Mouse (Mus musculus): ENCODE measurements around the gene Fam193b. TPM values are rescaled to one million over a fixed set of nuclear protein-coding genes. Genes with fewer than 3 reads are reported as not detected.
A peak's percentile ranks its signal among the peaks of the same experiment; 100 is the strongest.

The Fam193b gene
- polyA plus RNA-seq, 1 experiment from 2014 or later = 8.7 TPM

- Histone ChIP-seq H3K9me3 (replicated peaks; ENCODE audit: control insufficient read depth, low read length) (no peaks in the 10 kb centered on the region), H3K27me3 (ENCODE audit: control insufficient read depth, insufficient read depth, low read depth, low read length) (no peaks in the 10 kb centered on the region), H3K4me2 (ENCODE audit: low read depth, low read length) (peak overlapping the region; percentile 94), H3K27ac (ENCODE audit: low read length) (peak overlapping the region; percentile 76), H3K36me3 (ENCODE audit: control insufficient read depth, insufficient read depth) (no peaks in the 10 kb centered on the region), H3K4me1 (ENCODE audit: control insufficient read depth, low read depth, low read length) (peaks cover 27% of the 10 kb centered on the region), H3K4me3 (ENCODE audit: low read depth, low read length) (peak overlapping the region; percentile 69), H3K9ac (ENCODE audit: low read depth, low read length) (peak overlapping the region; percentile 71)
- 8% methylated on average over 25 of the region's 25 CpGs for WGBS (ENCODE audit: insufficient replicate concordance)
- ATAC-seq (ENCODE audit: low read depth) = peak; percentile 36
Measured at GRCm38 (mm10) chr13:55512379-55513031, 58.4 kb downstream of the Fam193b start.

- peak; percentile 50 for ATAC-seq (ENCODE audit: low read depth)
- Histone ChIP-seq H3K27me3 (ENCODE audit: control insufficient read depth, insufficient read depth, low read depth, low read length) (no peaks in the 10 kb centered on the region), H3K4me3 (ENCODE audit: low read depth, low read length) (peak overlapping the region; percentile 69; the same call in 1 of the 2 replicates), H3K9me3 (replicated peaks; ENCODE audit: control insufficient read depth, low read length) (no peaks in the 10 kb centered on the region), H3K4me2 (ENCODE audit: low read depth, low read length) (peak overlapping the region; percentile 94), H3K9ac (ENCODE audit: low read depth, low read length) (peak overlapping the region; percentile 10; the same call in 1 of the 2 replicates), H3K4me1 (ENCODE audit: control insufficient read depth, low read depth, low read length) (peaks cover 27% of the 10 kb centered on the region), H3K27ac (ENCODE audit: low read length) (peak overlapping the region; percentile 76), H3K36me3 (ENCODE audit: control insufficient read depth, insufficient read depth) (no peaks in the 10 kb centered on the region)
- WGBS (ENCODE audit: insufficient replicate concordance) = 33% methylated on average over 5 of the region's 5 CpGs
Measured at GRCm38 (mm10) chr13:55511492-55511861, 59.4 kb downstream of the Fam193b start.

GRCm38 (mm10) chr13:55510668-55511491, 60.0 kb downstream of the Fam193b start:
- H3K36me3 ChIP-seq (ENCODE audit: control insufficient read depth, insufficient read depth) = peaks cover under 1% of the 10 kb centered on the region
- peak overlapping the region; percentile 10; the same call in 1 of the 2 replicates for H3K9ac ChIP-seq (ENCODE audit: low read depth, low read length)
- peak; percentile 55 for ATAC-seq (ENCODE audit: low read depth)
- H3K9me3 ChIP-seq (replicated peaks; ENCODE audit: control insufficient read depth, low read length) = no peaks in the 10 kb centered on the region
- WGBS (ENCODE audit: insufficient replicate concordance) = 14% methylated on average over 6 of the region's 6 CpGs
- H3K27me3 ChIP-seq (ENCODE audit: control insufficient read depth, insufficient read depth, low read depth, low read length) = no peaks in the 10 kb centered on the region
- H3K27ac ChIP-seq (ENCODE audit: low read length) = peak overlapping the region; percentile 76
- peaks cover 27% of the 10 kb centered on the region for H3K4me1 ChIP-seq (ENCODE audit: control insufficient read depth, low read depth, low read length)
- H3K4me2 ChIP-seq (ENCODE audit: low read depth, low read length) = peak overlapping the region; percentile 94
- H3K4me3 ChIP-seq (ENCODE audit: low read depth, low read length) = no peak overlapping the region

GRCm38 (mm10) chr13:55510332-55510667, 60.6 kb downstream of the Fam193b start:
- Histone ChIP-seq H3K36me3 (ENCODE audit: control insufficient read depth, insufficient read depth) (peaks cover 5% of the 10 kb centered on the region), H3K4me1 (ENCODE audit: control insufficient read depth, low read depth, low read length) (peaks cover 27% of the 10 kb centered on the region), H3K4me3 (ENCODE audit: low read depth, low read length) (no peak overlapping the region), H3K27me3 (ENCODE audit: control insufficient read depth, insufficient read depth, low read depth, low read length) (no peaks in the 10 kb centered on the region), H3K9me3 (replicated peaks; ENCODE audit: control insufficient read depth, low read length) (no peaks in the 10 kb centered on the region), H3K27ac (ENCODE audit: low read length) (no peak overlapping the region), H3K4me2 (ENCODE audit: low read depth, low read length) (no peak overlapping the region), H3K9ac (ENCODE audit: low read depth, low read length) (no peak overlapping the region)
- 25% methylated on average over 3 of the region's 3 CpGs for WGBS (ENCODE audit: insufficient replicate concordance)
- ATAC-seq (ENCODE audit: low read depth) = no peak

GRCm38 (mm10) chr13:55508531-55508930, 62.4 kb downstream of the Fam193b start:
- Histone ChIP-seq H3K36me3 (ENCODE audit: control insufficient read depth, insufficient read depth) (peaks cover 5% of the 10 kb centered on the region), H3K9me3 (replicated peaks; ENCODE audit: control insufficient read depth, low read length) (no peaks in the 10 kb centered on the region), H3K4me3 (ENCODE audit: low read depth, low read length) (no peak overlapping the region), H3K27me3 (ENCODE audit: control insufficient read depth, insufficient read depth, low read depth, low read length) (no peaks in the 10 kb centered on the region), H3K9ac (ENCODE audit: low read depth, low read length) (no peak overlapping the region), H3K4me2 (ENCODE audit: low read depth, low read length) (no peak overlapping the region), H3K27ac (ENCODE audit: low read length) (no peak overlapping the region), H3K4me1 (ENCODE audit: control insufficient read depth, low read depth, low read length) (peaks cover 27% of the 10 kb centered on the region)
- WGBS (ENCODE audit: insufficient replicate concordance) = 79% methylated on average over 10 of the region's 10 CpGs
- ATAC-seq (ENCODE audit: low read depth) = no peak

- WGBS (ENCODE audit: insufficient replicate concordance) = 62% methylated on average over 11 of the region's 11 CpGs
Measured at GRCm38 (mm10) chr13:55507877-55508276, 63.0 kb downstream of the Fam193b start.

GRCm38 (mm10) chr13:55506697-55507096, 64.2 kb downstream of the Fam193b start:
- WGBS (ENCODE audit: insufficient replicate concordance) = 77% methylated on average over 10 of the region's 10 CpGs
- H3K36me3 ChIP-seq (ENCODE audit: control insufficient read depth, insufficient read depth) = peaks cover 5% of the 10 kb centered on the region
- no peak overlapping the region for H3K4me3 ChIP-seq (ENCODE audit: low read depth, low read length)
- H3K4me1 ChIP-seq (ENCODE audit: control insufficient read depth, low read depth, low read length) = peaks cover 16% of the 10 kb centered on the region
- no peaks in the 10 kb centered on the region for H3K9me3 ChIP-seq (replicated peaks; ENCODE audit: control insufficient read depth, low read length)
- no peak overlapping the region for H3K4me2 ChIP-seq (ENCODE audit: low read depth, low read length)
- H3K27me3 ChIP-seq (ENCODE audit: control insufficient read depth, insufficient read depth, low read depth, low read length) = no peaks in the 10 kb centered on the region
- no peak overlapping the region for H3K9ac ChIP-seq (ENCODE audit: low read depth, low read length)
- no peak overlapping the region for H3K27ac ChIP-seq (ENCODE audit: low read length)
- no peak for ATAC-seq (ENCODE audit: low read depth)

More at GRCm38 (mm10) chr13:55507877-55508276, 63.0 kb downstream of the Fam193b start:
- H3K4me1 ChIP-seq (ENCODE audit: control insufficient read depth, low read depth, low read length) = peaks cover 27% of the 10 kb centered on the region
- H3K27me3 ChIP-seq (ENCODE audit: control insufficient read depth, insufficient read depth, low read depth, low read length) = no peaks in the 10 kb centered on the region
- ATAC-seq (ENCODE audit: low read depth) = no peak
- no peak overlapping the region for H3K27ac ChIP-seq (ENCODE audit: low read length)
- H3K9ac ChIP-seq (ENCODE audit: low read depth, low read length) = no peak overlapping the region
- peaks cover 5% of the 10 kb centered on the region for H3K36me3 ChIP-seq (ENCODE audit: control insufficient read depth, insufficient read depth)
- H3K4me2 ChIP-seq (ENCODE audit: low read depth, low read length) = no peak overlapping the region
- H3K9me3 ChIP-seq (replicated peaks; ENCODE audit: control insufficient read depth, low read length) = no peaks in the 10 kb centered on the region
- no peak overlapping the region for H3K4me3 ChIP-seq (ENCODE audit: low read depth, low read length)

GRCm38 (mm10) chr13:55505810-55506209, 65.1 kb downstream of the Fam193b start:
- no peaks in the 10 kb centered on the region for H3K27me3 ChIP-seq (ENCODE audit: control insufficient read depth, insufficient read depth, low read depth, low read length)
- peaks cover 5% of the 10 kb centered on the region for H3K36me3 ChIP-seq (ENCODE audit: control insufficient read depth, insufficient read depth)
- no peak for ATAC-seq (ENCODE audit: low read depth)
- H3K27ac ChIP-seq (ENCODE audit: low read length) = no peak overlapping the region
- no peak overlapping the region for H3K9ac ChIP-seq (ENCODE audit: low read depth, low read length)
- H3K4me3 ChIP-seq (ENCODE audit: low read depth, low read length) = no peak overlapping the region
- H3K4me1 ChIP-seq (ENCODE audit: control insufficient read depth, low read depth, low read length) = peaks cover 7% of the 10 kb centered on the region
- 75% methylated on average over 9 of the region's 9 CpGs for WGBS (ENCODE audit: insufficient replicate concordance)
- no peaks in the 10 kb centered on the region for H3K9me3 ChIP-seq (replicated peaks; ENCODE audit: control insufficient read depth, low read length)
- no peak overlapping the region for H3K4me2 ChIP-seq (ENCODE audit: low read depth, low read length)

GRCm38 (mm10) chr13:55504390-55504789, 66.5 kb downstream of the Fam193b start:
- Histone ChIP-seq H3K36me3 (ENCODE audit: control insufficient read depth, insufficient read depth) (peaks cover 5% of the 10 kb centered on the region), H3K9ac (ENCODE audit: low read depth, low read length) (no peak overlapping the region), H3K9me3 (replicated peaks; ENCODE audit: control insufficient read depth, low read length) (no peaks in the 10 kb centered on the region), H3K4me1 (ENCODE audit: control insufficient read depth, low read depth, low read length) (no peaks in the 10 kb centered on the region), H3K4me2 (ENCODE audit: low read depth, low read length) (no peak overlapping the region), H3K27ac (ENCODE audit: low read length) (no peak overlapping the region), H3K4me3 (ENCODE audit: low read depth, low read length) (no peak overlapping the region), H3K27me3 (ENCODE audit: control insufficient read depth, insufficient read depth, low read depth, low read length) (no peaks in the 10 kb centered on the region)
- ATAC-seq (ENCODE audit: low read depth) = no peak
- 71% methylated on average over 5 of the region's 5 CpGs for WGBS (ENCODE audit: insufficient replicate concordance)
